Mouse (Mus musculus) lung, postnatal 4 days (tissue): Measurements from ENCODE around the gene Slc25a41.

ENCODE experiments used
- DNase-seq, 2 experiments: peaks; one replicate each; pipeline ENCODE4 v3.0.0; 2021

Gene Slc25a41

DNA sequence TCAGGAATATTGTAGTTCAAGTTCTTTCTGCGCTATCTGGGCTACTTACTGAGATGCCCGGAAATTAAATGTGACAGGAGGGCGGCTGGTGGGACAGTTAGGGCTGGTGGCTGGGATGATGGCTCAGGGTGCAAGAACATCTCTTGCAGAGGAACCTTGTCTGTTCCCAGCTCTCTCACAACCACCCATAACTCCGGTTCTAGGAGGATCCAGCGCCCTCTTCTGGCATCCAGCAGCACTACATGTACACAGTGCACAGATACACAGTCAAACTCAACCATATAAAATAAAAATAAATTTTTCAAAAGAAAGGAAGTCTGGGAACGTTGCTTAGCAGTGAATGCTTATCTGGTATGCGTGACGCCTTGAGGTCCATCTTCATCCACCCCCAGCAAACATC lies 2.5 kb downstream of the Slc25a41 start:
- DNase-seq: no peak

DNA sequence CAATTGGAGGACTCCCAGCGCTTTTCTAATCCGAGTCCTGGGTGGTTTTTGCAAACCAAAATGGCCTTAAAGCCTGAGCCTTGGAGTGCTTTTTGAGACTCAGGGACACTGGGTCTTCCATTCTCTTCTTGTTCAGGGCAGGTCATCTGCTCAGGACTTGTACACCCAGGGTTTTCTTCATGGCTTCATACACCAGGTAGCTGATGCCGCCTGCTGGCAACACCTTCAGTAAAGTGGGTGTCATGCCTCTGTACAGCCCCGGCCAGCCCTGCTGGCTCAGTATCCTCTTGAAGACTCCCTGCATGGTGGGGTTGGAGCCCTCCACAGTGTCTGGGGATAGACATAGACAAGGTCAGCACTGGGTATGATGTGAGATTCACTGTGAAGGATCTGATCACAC lies 8.6 kb downstream of the Slc25a41 start:
- no peak for DNase-seq

DNA sequence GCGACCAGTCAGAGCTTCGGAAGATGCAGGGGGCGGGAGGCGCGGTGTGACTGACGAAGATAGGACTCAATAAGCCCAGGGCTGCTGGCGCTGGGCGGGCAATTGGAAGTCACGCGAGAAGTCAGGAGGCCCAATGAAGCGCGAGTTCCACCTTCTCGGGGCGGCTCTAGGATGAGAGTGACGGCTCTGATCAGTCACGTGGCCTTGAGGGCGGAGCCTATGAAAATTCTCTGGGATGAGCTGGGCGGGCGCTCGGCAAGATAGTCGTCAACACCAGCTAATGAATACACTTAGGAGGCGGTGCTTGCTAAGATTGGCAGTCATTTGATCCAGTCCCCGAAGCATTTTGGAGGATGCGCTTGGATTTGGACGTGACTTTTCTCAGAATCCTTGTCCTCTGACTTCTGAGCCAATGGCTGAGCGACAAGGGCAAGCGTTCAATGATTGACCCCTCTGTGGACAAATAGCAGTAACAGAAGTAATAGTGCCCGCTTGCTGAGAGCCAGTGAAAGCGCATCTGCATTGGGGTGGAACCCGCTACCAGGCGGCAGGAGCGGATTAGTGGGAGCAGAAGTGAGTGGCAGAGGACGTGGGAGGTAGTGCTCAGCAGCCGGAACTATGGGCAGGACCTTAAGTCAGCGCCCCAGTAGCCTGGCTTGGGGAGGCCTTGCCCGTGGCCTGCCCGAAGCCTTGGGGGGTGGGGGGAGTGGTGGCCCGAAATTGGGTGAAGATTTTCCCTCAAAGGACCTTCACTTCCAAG lies 9.6 kb downstream of the Slc25a41 start:
- DNase-seq: peak; percentile 100

DNA sequence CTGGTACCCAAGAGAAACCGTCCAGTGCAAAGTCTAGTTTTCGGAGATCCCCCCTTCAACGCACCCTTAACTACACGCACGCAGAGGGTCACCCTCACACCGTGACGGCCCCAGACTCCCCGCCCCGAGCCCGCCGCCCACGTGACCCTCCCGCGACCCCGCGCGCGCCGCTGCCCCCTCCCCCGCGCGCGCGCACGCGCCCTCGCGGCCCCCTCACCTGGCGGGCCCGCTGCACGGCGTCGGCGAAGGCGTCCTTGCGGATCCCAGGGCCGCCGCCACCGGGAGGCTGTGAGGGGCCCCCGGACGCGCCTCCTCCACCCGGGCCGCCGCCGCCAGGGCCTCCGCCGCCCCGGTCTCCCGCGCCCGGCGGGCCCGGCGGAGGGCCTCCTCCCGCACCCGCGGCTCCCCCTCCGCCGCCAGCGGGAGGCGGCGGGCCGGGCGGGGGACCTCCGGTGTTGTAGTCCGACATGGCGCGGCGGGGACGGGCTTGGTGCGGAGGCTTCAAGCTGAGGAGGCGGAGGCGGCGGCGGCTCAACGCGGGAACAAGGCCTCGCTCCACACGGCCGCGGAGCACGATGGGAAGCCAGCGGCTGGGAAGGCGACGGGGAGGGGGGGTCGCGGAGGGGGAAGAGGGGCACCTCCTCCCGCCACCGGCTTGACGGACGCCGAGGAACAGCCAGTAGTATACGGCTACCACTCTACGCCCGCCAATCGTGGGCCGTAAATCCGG lies 10.4 kb downstream of the Slc25a41 start, which contains the start of gene Khsrp:
TSS of gene Khsrp (minus strand) at position 592 of the 730 bp plus-strand sequence.
- peak; percentile 53 to 58 for DNase-seq

DNA sequence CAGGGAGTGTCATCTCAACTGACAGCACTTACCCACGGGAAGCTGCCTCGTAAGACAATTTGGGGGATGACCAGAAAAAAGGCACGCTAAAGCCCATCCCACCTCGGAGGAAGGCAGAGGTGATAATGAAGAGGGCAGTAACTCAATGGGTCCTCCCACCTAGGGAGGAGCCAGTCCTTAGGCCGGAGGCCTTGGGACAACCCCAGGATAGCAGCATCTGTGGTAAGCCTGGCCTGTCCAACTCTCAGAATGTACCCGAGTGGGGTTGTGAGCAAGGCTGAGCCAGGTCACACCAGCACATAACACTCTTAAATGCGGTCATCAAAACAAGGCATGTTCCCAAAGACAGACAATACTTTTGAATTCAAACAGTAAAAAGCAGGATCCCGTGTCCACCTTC lies 11.8 kb downstream of the Slc25a41 start:
- DNase-seq: no peak

DNA sequence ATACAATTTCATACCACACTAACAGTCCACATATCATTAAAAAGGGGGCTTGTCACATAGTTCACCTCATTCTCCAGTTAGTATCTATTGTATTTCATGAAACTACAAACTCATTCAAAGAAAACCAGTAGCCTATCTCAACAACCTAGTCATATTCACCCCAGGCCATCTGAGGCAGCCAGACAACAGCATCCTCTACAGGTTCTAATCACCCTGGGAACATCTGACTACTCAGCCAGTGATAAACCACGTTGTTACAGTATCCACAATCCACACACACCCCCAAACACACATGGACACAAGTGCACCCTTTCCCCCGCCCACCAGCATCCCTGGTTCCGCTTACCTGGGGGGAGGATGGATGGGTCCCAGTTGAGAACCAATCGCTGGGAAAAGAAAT lies 14.0 kb downstream of the Slc25a41 start:
- no peak for DNase-seq

DNA sequence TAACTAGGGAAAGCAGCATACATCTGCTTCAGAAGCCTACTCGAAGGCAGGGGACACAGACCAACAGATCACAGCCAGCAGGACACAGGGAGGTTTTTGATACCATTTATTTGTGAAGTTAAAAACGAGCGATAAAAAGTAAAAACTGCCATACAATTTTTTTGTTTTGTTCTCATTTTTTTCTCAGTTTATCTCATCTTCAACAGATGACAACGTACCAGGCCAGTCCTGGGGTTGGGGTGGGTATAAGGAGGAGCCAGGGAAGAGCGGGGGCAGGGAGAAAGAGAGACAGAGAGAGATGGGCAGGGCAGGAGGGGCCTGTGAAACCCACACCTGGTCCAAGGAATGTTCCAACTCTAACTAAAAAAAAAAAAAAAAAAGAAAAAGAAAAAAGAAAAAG lies 20.5 kb downstream of the Slc25a41 start:
- DNase-seq: no peak

DNA sequence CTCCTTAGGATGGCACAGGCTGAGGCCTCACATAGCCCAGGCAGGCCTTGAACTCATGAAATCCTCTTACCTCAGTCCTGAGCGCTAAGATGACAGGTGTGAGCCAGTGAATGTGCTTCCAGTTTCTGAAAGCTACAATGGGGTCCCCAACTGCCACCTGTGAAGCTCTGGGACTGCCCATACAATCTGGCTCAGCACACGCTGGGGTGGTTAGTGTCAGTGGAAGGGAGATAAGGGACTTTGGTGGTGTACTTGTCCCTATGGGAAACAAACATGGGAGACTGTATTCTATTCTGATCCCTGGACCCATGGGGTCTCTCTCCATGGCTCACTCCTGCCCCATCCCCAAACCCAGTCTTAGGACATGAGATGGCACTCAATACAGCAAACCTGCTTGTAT lies 21.8 kb downstream of the Slc25a41 start:
- DNase-seq: no peak

DNA sequence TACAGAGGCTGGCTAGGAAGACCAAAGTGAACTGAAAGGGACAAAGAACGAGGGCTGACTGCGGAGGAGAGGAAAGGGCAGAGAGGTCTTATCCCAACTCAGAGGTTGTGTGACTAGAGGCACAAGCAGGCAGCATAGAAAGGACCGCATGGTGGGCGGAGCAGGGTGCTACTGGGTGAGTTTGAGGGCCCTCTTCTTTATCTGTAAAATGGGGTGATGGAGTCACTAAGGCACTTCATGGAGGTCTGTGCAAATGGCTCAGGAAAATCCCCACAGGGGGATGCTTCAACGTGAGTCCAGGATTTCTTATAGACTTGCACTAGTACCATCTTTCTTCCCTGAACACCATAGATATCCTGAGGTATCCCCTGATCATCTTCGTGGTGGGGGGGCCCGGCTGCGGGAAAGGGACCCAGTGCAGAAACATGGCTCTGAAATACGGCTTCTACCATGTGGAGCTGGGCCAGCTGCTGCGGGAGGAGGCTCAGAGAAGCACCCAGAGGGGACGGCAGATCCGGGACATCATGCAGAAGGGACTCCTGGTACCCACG lies 29.1 kb downstream of the Slc25a41 start:
- DNase-seq: peak in 1 of 2 experiments; percentile 19

DNA sequence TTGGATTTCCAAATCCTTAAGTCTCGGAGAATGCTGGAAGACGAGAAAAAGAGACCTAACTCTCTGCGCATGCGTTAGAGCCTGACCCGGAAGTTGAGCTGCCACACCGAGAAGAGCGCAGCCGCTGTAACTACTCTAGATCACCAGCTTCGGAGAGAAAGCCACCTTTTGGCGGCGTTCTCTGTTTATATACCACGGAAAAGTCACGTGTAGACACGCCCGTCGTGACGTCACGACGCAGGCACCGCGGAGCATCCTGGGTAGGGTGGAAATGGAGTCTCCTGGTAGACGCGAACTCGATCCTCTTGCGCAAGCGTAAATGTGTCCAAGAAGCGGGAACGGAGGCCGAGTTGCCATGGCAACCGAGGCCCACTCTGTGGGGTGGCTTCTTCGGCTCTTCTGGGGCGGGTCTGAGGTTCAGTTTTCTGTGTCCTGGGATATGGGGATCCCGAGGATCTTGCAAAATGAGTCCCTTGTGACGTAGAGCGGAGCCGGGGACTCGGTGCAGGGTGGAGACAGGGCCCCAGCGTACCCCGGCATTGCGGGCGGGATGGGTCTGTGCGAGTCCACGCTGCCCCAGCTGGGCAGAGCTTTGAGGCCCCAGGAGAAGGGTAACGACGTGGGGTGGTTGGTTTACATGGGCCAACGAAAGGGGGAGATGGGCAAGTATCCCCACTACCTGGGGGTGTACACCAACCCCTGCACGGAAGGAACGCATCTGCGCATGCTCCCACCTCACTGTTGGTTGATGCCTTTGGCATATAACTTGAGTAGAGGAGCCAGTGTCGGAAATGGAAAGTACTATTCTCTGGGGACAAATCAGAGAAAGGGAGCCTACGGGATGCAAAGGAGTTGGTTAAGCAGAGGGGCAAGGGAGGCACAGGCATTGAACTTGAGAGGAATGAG lies 30.0 kb downstream of the Slc25a41 start, which contains the start of the genes Gtf2f1 and Gm17949:
TSS of gene Gtf2f1 (minus strand) at position 53 of the 906 bp plus-strand sequence.
TSS of gene Gm17949 (plus strand) at position 234 of the 906 bp plus-strand sequence.
- peak; percentile 95 for DNase-seq

DNA sequence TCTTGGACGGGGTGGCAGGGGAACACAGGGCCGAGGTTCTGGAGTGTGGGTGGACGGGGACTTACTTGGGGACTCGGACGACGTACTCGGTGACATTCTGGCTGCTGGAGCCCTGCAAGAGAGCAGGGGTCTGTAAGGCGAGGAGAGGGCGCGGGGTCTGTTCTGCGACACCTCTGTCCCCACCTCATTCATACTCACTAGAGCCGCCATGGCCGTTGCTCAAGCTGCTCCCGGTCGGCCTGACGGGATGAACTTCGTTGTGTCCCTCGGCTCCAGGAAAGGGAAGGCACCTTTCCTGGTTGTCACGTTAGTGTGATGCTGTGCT lies 30.6 kb downstream of the Slc25a41 start:
- no peak for DNase-seq

DNA sequence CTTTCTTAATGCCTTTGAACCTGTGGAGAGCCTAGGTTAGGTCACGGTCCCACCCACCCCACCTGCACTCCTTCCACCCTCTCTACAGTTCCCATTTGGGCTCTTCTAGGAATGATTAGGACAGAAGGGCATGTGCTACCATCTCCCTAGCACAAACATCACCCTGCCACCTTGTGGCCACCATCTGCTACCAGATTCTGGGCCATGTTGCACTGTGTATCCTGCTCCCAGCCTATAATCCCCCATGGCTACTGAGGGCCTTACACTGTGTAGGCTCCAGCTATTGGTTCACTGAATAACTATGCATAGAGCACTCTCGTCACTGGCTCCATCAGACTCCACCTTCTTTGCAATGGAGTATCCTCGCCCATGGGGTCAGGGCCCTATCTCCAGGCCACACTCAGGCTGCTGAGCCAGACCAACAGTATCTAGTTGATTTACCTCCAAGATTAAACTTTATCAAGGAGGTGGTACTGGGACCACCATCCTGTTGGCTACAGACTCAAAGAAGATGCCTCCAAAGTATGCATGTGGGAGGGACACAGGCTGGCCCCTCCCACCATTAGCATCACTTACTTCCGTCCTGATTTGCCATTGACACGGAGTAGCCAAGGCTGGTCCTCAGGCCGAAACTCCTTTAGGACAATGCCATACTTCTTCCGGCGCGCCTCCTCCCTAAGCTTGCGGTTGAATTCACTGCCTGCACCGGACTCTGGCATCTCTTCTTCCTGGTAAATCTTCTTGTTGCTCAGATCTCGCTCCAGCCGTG lies 34.1 kb downstream of the Slc25a41 start:
- DNase-seq: no peak

DNA sequence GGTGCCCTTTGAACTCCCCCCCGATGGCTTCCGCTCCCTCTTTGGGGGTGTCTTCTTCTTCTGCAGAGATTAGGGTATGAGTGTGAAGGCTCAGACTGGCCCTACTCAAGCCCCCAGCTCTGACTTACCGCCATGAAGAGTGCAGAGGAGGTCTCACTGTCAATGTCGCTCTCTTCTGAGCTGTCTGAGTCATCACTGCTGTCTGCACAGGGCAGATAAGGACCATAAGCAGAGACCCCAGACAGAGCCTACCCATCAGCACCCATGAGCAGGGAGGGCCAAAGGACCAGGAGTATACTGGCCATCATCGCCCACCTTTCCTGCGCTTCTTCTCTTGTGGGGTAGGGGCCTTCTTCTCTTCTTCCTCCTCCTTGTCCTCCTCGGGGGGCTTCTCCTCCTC lies 37.5 kb downstream of the Slc25a41 start:
- DNase-seq: no peak

DNA sequence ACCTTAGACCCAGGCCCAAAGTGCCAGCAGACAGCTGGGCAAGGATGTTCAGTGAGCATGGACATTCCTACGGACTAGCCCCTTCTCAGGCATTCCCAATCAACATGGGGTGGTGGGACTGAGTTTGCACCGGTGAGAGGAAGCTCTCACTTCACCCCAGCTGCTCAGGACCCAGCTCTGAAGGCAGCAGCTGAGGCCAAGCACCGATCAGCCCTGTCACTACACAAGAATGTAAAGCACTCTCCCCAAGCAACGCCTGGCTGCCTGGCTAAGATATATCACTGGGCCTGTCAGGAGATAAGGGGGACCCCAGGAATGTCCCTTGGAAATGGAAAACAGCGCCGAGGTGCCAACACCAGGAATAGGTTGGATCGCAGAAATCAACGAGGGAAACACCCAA lies 40.2 kb downstream of the Slc25a41 start:
- DNase-seq: no peak

DNA sequence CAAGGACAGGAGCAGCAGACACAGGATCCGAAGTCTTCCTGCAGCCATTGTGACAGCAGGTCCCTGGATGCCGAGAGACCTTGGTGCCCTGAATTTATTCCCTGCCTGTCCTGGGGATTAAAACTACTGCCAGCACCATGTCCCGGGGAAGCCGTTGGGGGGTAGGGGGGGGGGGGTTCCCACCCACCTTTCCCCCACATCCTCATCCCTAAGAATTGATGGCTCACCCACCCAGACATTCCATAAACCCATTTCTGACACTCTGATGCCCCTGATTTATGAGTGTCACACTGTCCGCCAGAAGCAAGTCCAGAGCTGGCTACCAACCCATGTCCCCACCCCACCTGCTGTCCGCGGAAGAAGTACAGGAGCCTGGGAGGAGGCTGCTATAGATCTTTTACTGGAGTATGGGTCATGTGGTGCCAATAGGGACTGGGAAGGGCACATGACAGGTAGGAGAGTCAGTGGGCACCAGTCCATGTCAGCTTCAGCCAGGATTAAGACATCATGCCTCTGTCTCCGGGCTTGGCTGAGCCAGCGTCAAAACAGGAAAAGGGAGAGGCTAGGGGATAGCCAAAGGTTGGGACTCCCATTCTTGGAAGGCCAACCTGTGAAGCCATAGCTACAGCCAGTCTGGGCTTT lies 41.4 kb downstream of the Slc25a41 start, which contains the start of gene Pspn:
TSS of gene Pspn (minus strand) at position 51 of the 642 bp plus-strand sequence.
- DNase-seq: no peak

DNA sequence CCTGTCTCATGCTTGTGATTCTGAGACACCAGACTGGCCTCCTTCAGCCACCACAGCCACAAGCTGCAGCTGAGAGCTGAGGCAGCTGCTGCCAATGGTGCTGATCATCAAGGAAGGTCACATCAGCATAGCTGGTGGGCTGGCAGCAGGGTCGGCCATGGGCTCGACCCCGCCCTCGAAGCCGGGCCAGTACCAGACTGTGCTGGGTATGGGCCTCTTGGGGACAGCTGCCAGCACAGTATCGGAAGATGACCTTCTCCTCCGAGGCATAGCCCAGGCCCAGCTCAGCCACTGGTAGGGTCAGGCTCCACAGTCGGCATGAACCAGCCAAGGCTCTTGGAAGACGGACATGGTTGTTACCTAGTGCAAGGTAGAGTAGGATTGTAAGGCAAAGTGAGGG lies 42.0 kb downstream of the Slc25a41 start:
- DNase-seq: no peak

DNA sequence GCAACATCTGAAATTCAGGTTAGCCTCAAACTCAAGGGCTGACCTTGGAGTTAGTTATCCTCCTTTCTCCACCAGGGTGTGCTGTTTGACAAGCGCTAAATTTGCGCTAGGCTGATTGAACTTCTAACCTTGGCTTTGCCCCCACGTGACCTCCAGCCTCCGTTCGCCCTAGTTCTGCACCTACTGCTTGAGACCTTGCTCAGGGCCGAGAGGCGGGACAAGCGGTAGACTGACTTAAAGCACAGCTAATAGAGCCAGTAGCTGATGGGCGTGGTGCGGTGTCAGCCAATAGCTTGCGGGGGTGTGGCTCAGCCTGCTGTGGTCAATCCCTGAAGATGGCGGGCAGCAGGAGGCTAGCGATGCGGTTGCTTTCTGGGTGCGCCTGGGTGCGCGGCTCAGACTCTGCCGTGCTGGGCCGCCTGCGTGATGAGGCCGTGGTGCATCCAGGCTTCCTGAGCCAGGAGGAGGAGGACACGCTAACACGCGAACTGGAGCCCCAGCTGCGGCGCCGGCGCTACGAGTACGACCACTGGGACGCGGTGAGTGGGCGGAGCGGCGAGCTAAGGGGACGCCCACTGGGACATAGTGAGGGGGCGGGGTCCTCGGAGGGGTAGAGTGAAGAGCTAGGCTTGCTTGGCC lies 44.3 kb downstream of the Slc25a41 start, which contains the start of gene Alkbh7:
TSS of gene Alkbh7 (plus strand) at position 311 of the 639 bp plus-strand sequence.
- DNase-seq: peak; percentile 96 to 98

DNA sequence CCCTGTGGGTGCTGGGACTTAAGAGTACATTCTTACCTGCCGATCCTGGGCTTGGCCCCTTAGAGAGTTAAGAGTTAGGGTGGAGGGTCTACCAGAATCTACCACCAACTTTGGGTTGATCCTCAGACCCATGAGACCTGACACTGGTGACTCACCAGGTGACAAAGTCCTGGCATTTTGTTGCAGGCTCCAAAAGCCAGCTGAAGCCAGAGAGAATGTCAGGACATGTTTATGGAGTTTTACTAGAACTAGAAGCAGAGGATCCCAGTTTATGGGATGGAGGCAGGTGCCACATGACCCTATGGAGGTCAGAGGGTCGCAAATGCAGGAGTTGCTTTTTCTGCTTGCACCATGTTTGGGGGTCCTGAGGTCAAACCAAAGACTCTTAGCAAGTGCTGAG lies 44.9 kb downstream of the Slc25a41 start:
- DNase-seq: no peak

DNA sequence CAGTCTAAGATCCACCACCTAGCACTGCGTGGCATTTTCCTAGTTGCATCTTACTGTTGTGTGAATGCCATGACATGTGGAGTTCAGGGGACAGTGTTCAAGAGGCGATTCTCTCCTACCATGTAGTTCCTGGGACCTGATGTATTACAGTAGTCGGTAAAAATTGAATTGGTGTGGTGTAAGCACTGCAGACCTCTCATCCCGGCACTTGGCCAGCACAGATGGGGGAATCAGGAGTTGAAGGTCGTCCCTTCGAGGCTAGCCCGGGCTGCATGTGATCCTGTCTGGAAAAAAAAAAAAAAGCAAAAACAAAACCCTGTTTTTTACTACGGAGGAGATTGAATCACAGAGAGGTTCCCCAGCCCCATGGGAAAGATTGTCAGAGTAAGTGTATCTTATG lies 46.4 kb downstream of the Slc25a41 start:
- no peak for DNase-seq

DNA sequence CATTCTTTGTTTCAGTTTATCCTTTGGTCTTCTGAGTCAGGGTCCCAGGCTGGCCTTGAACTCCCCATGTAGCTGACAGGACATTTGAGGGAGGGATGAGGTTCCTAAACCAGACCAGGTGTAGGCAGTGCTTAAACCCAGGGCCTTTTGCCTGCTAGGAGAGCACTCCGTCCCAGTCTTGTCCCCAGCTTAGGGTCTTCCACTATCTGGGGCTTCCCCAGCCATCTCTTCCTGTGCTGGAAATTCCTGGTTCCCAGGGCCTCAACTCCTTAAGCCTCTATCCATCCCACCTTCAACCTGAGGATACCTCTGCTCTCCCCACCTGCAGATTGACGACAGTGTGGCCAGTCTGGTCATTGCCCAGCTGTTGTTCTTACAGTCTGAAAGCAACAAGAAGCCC lies 50.5 kb downstream of the Slc25a41 start:
- DNase-seq: peak in 1 of 2 experiments; percentile 7
